Mouse (Mus musculus) MEL (cell line): ENCODE results near the gene Zcchc14.

Experiments used
- BHLHE40 ChIP-seq: IDR thresholded peaks from 2 replicates; pipeline ENCODE4 v1.6.1; 2012; ENCODE audit warnings: low read depth, mild to moderate bottlenecking, inconsistent platforms, low read length, improper control_type of control experiment, borderline replicate concordance
- HCFC1 ChIP-seq: IDR thresholded peaks from 2 replicates; pipeline ENCODE4 v1.6.1; 2012; ENCODE audit warnings: low read depth, mild to moderate bottlenecking, inconsistent platforms, low read length, improper control_type of control experiment, moderate library complexity
- JUND ChIP-seq: IDR thresholded peaks from 2 replicates; pipeline ENCODE4 v1.6.1; 2011; ENCODE audit warnings: low read depth, mild to moderate bottlenecking, improper control_type of control experiment, low read length

DNA sequence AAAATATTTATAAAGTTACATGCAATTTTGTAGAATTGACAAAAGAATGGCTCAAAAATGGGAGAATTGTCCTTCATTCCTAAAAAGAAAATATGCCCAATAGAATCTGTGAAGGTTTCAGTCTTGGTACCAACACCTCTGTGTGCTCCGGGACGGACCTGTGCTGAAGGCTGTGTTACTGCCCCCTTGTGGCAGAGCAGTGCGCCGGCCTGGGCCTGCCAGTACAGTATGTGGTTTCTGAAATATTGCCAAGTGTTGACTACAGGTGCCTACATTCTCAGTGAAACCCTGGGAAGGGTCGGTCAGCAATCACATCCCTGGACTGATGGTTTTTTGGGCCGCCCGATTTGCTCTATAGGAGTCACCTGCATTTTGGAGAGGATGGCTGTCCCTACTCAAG lies 53.8 kb downstream of the Zcchc14 start:
- no peak for TF ChIP-seq BHLHE40
- 0 out of 2 replicates have a peak, but pooled peaks have one; percentile 34 for TF ChIP-seq HCFC1
- TF ChIP-seq JUND, result no peak
